Mouse (Mus musculus) left cerebral cortex, adult 18-20 months (tissue): ENCODE measurements around the gene Rrp8. TPM values are rescaled to one million over a fixed set of nuclear protein-coding genes. Genes with fewer than 3 reads are reported as not detected.

Experiments
- DNase-seq, 2 experiments: peaks; one replicate each; pipeline ENCODE4 v3.0.0; 2021 to 2022; ENCODE audit warnings: low spot score in 2 of 2, mixed read lengths in 1 of 2
- total RNA-seq, 2 experiments: library from RNA; stranded (reverse); gene quantifications; 2 replicates each; pipeline ENCODE4 v1.2.3; 2021

The Rrp8 gene
- total RNA-seq, 2 experiments from 2014 or later: 9.3 to 12.9 TPM

- DNase-seq: no peak
These were observed 15.3 kb downstream of the Rrp8 start for GRCm38 (mm10) chr7:105721916-105722315.

DNA sequence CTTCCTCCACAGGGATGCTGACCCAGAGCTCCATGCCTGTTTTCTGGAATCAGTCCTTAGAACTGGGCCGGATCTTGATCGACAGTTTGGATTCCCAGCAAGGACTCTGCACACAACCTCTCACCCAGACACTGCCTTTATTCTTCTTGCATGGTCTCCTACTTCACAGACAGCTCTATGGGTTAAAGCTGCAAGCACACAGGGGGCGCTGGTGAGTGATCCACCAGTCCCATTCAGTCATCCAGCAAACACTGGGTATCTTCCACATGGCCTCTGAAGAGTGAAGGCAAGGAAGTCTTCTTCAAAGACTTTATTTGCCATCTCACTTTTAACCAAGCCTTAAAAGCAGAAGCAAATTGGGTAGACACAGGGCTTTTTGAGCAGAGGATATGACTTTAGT, 21.8 kb downstream of the Rrp8 start:
- DNase-seq: no peak

- no peak for DNase-seq
These were observed 28.5 kb downstream of the Rrp8 start for GRCm38 (mm10) chr7:105708733-105709132.

GRCm38 (mm10) chr7:105703816-105704215, 33.4 kb downstream of the Rrp8 start:
- no peak for DNase-seq

DNA sequence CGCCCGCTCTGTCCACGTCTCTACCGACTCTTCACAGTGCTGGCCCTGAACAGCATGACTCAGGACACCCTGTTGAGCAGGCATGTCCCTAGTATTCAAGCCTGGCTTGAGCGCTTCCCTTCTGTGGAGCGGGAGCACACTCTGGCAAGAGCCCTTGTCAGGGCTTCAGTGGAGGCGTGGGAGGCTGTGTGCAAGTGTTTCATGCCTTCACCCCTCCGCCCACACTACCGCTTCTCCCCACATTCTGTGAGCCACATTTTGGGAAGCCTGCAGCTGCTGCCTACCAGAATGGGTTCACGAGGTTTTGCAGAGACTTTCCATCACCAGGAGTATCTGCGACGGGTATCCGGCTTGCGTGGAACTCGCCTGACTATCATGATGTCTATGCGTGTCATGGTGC, 34.0 kb downstream of the Rrp8 start:
- peak; percentile 31 to 54 for DNase-seq

DNA sequence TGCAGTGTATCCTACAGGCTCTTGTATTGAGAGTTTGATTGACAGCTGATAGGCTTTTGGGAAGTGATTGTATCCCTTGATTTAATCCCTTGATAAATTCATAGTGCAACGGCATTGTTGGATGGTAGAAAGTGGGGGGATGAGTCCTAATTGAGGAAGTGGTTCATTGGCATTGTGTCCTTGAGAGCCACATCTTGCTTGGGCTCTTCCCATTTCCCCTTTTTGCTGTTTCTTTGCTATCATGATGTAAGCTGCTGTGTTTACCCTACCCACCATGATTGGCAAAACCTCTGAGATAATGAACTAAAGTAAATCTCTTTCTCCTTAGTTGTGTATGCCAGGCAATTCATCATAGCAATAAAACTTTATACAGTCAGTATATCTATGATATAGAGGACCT, 46.3 kb downstream of the Rrp8 start:
- no peak for DNase-seq

DNA sequence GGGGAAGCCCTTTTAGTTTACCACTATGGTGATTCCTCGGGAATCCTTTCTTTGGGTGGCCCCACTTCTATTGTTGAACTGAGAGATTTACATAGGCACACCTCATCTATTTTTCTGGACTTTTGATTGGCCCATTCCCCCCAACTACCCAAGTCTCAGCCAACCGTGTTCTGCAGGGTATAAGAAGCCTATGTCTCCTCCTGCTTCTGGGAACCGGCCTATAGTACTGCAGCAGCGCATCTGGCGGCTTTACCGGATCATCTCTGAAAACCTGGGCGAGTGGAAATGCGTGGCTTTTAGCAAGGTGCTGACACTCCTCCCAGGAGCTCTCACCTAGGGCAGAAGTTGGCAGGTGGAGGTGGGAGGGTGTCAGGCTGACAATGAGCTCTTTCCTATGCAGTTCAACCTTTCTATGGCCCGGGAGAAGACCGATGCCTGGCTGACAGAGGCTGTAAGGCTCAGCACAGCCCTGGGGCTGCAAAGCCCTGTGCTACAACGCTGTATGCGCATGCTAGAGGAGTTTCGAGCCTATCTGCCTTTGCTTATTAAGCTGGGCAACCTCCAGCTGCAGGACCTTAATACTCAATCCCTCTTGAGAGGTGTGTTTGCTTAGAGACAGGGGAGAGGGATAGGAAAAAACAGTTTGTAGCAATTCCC, 51.5 kb downstream of the Rrp8 start:
- no peak for DNase-seq

Other genes starting within 250 kb of the Rrp8 start
- gene Smpd1, start 183.0 kb downstream of the Rrp8 start, total RNA-seq: 100 to 1,000 TPM in 1 of 2 experiments, 10 to 100 TPM in 1; 99.9 to 111 TPM
- 100 to 1,000 TPM; 469 to 485 TPM for gene Apbb1, start 155.7 kb downstream of the Rrp8 start, total RNA-seq
- under 1 TPM; 0.40 to 0.82 TPM for gene Hpx, start 137.2 kb downstream of the Rrp8 start, total RNA-seq
- 100 to 1,000 TPM; 150 to 157 TPM for gene Trim3, start 103.8 kb downstream of the Rrp8 start, total RNA-seq
- gene Timm10b, start 97.3 kb downstream of the Rrp8 start, total RNA-seq: 10 to 100 TPM; 67.4 to 67.5 TPM
- 10 to 100 TPM; 93.3 to 94.4 TPM for gene Arfip2, start 97.0 kb downstream of the Rrp8 start, total RNA-seq
- 10 to 100 TPM in 1 of 2 experiments, 1 to 10 TPM in 1; 8.6 to 11.5 TPM for gene Gm45799, start 96.8 kb downstream of the Rrp8 start, total RNA-seq
- 1 to 10 TPM; 5.2 to 6.1 TPM for gene Dnhd1, start 86.6 kb downstream of the Rrp8 start, total RNA-seq
- gene Ilk, start 793 bp downstream of the Rrp8 start, total RNA-seq: 10 to 100 TPM; 68.9 to 74.6 TPM
- gene Taf10, start 7.0 kb upstream of the Rrp8 start, total RNA-seq: 100 to 1,000 TPM; 107 to 110 TPM
- gene Tpp1, start 14.8 kb upstream of the Rrp8 start, total RNA-seq: 10 to 100 TPM; 57.5 to 62.7 TPM
- gene Dchs1, start 50.3 kb upstream of the Rrp8 start, total RNA-seq: 1 to 10 TPM; 6.7 to 7.8 TPM
- gene Mrpl17, start 73.7 kb upstream of the Rrp8 start, total RNA-seq: 100 to 1,000 TPM in 1 of 2 experiments, 10 to 100 TPM in 1; 97.3 to 101 TPM
- 1 to 10 TPM in 1 of 2 experiments, not detected in 1; 1.0 TPM for gene Gm4070, start 216.6 kb upstream of the Rrp8 start, total RNA-seq